Mouse (Mus musculus) Muller cell, postnatal 12 days (primary cell): ENCODE measurements around the gene Bfar.
"Not testable (repeated sequence)": the region's sequence is repeated elsewhere in the genome, so short reads cannot be mapped to it uniquely, and the experiment has no call there.

ENCODE experiments used
- DNase-seq: peaks from one replicate; pipeline ENCODE4 v3.0.0-alpha.2; 2015; ENCODE audit errors: inconsistent ontology term

Gene Bfar

DNA sequence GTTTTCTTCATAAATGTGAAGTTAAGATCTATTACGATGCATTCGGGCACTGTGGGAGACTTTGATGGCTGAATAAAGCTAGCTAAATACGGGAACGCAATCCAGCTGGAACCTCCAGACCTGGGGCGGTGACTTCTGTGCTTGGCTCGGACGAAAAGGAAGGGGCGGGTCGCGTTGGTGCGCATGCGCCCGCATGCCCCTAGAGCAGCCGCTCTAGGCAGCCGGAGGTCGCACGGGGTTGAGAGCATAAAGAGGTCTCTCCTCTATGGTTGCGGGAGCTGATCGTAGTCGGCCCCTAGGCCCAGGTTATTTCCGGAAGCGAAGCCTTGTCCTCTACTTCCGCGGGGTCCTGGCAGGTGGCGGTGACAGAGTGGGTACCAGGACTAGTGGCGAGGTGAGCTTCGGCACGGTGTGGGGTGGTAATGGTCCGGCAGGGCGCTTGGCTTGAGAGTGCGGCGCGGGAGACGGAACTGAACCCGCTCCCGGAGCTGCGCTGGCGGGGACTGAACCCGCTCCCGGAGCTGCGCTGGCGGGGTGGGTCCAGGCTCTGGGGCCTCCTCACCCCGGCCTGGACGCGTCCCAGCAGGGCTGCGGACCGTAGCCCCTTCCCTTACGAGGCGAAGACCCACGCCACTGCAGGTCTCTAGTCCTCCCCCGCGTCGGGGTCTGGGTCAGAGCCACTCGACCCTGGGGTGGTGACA, at the start of gene Bfar, which contains the start of gene 3110001I22Rik:
TSS of gene Bfar (plus strand) at position 174 of the 701 bp plus-strand sequence.
TSS of gene 3110001I22Rik (plus strand) at position 245 of the 701 bp plus-strand sequence.
- DNase-seq: peak; percentile 94

DNA sequence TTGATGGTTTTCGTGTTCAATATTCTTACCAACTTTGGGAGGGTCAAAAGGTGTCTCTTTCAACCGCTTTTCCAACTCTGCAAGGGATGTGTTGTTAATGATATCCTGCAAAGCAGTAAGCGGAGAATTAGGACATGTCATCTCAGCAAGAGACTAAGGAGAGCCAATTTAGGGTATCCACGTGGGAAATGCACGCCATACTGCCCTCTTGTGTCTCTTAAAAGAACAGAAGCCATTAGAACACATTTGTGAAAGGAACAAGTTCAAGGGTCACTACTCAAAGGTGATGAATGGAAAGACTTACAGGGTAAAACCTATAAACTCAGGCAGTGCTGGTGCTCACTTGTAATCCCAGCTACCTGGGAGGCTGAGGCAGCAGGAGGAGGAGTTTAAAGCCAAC, 43.3 kb upstream of the Bfar start:
- peak; percentile 15 for DNase-seq

DNA sequence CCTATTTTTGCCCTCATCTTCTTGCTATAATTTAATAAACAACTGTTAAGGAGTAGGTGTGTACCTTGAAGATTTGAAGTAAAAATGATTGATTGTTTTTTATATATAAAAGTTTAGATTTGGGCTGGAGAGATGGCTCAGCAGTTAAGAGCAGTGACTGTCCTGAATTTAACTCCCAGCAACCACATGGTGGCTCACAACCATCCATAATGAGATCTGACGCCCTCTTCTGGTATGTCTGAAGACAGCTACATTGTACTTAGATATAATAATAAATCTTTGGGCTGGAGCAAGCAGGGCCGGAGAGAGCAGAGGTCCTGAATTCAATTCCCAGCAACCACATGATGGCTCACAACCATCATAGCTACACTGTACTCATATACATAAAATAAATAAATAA, 33.5 kb upstream of the Bfar start:
- DNase-seq: not testable (repeated sequence)

DNA sequence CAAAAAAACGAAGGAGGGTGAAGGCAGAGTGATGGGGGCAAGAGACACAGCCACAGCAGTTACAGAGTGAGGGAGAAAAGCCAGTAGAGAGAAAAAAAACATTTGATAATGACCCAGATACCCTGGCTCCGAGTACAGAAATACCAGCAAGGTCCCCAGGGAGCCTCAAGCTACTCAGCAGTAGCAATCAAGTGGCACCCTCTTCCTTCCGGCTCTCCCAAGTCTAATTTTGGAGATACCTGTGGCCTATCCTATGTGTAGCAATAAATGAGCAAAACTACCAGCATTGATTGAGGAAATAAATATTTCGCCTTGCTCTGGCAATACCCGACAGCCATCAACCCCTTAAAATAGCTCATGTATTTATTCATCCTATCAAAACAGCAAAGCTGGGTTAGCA, 32.1 kb upstream of the Bfar start:
- DNase-seq: no peak

DNA sequence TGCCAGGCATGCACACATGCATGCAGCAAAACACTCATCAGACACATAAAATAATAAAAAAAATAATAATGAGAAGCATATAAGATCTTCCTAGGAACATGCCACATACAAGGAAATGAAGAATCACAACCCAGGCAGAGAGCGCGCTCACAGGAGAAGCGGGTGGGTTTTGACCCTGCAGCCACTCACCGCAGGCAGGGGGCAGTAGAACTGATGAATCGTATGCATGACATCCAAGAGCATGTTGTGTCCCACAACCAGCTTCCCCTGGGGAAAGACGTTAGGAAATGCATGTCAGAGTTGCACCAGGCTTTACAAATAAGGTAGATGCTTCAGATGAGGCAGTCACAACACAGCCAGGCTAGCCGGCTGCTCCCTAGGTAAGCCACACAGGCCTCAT, 31.6 kb upstream of the Bfar start:
- DNase-seq: no peak

DNA sequence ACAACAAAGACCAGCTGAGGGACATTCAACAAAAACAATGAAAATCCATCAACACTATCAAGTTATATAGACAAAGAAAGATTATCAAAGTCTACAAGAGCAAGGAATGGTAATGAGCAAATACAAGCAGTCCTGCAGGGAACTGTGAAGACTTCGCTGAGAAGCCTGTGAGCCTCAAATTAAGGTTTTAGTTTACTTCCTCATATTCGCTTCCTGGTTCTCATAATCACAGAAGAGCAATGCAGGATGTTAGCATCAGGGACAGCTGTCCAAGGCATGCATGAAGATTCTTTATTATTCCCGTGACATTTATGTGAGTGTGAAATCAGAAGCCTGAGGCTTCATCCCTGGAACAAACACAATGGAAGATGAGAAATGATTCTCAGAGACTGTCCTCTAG, 27.2 kb upstream of the Bfar start:
- DNase-seq: no peak

DNA sequence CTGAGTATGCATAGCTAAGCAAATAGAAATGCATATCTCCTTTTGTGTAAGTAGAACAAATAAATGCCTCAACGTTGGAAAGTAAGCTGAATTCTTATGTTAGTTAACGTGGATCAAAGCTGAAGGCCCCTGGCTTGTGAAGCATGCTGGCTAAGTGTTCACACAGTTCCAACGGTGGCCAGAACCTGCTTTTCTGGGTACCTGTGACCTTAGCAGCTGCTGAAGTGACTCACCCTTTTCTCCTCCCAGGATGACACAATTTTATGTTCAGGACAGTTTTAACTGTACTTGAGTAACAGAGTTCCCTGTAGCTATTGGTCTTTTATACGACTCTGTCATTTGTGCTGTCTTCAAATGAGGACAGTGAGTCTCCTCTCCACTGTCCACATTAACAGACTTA, 25.7 kb upstream of the Bfar start:
- DNase-seq: no peak

DNA sequence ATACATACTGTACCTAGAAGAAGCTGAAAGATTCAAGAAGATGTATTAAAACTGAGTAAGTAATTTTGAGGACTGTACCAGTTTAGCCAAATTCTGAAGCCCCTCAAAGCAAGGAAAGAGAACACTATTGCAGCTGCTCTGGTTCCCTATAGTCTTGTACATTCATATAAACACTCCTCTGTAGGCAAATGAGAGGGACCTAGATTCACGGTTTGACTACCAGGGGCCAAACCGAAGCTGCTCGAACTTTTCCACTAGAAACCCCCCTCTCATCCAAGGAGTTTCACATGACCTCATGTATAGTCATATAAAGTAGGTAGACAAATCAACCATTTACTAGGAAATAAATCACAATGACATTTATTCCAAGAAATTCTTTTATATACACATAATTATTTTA, 12.8 kb upstream of the Bfar start:
- DNase-seq: no peak

DNA sequence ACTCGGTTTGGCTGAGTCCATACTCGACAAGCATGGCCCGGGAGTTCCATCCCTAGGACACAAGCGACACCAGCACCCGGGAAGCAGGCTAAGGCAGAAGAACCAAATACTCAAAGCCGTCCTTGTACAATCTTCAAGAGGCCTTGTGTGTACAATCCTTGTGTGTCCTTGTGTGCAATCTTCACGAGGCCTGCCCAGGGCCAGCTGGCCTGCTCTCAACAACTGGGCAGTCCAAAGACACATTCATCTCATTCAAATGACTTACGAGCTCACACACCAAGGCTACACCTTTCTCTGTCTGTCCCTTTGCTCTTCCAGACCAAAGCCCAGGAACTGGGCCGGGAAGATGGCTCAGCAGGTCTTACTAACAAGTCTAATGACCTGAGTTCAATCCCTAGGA, 10.9 kb upstream of the Bfar start:
- no peak for DNase-seq

DNA sequence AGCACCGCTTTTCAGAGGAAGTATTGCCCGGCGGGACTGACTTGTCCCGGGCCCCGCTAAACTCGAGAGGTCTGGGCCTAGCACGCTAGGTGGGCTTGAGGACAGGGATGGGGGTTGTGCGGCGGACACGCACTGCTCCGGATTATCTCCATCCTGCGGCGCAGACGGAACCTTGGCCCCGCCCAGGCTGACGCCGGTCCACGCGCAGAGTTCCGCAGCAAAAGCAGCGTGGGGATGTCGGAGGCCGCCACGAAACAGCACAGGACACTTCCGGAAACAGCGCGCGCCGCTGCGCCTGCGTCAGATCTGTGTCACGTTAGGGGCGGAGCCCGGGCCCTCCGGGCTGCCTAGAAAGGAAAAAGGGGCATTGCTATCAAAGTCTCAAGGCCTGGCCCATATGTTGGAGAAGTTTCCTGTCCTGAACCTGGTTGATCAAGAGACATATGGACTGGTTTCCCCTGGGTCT, 3.7 kb upstream of the Bfar start, which contains the start of gene Parn:
TSS of gene Parn (minus strand) at position 293 of the 466 bp plus-strand sequence.
- DNase-seq: peak; percentile 94

DNA sequence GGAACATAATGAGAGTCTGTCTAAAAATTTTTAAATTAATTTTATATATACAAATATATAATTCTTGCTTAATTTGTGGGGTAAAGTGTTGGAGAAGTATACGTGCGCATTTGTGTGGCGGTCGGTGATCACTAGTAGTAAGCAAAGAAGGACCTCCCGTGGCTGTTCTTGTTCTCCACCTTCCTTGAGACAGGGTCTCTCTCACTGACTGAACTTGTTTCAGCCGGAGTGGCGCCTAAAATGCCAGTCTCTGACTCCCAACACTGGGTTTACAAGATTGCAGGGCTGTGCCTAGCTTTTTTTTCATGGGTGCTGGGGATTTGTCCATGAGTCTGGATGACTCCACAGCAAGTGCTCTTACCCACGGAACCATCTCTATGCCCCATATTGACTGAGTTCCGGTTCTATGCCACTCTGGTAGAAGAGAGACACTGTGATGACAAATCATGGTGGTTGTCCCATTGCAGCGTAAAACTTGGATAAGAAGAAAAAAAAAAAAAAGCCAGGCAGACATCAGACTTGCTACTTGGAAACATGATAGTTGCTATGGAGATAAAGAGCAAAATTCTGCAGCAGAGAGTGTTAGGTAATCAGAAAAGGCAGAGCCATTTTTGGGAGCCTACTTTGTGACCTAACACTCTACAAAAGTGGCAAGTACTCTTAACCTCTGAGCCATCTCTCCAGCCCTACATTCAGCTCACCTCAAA, 3.1 kb upstream of the Bfar start:
- DNase-seq: no peak

DNA sequence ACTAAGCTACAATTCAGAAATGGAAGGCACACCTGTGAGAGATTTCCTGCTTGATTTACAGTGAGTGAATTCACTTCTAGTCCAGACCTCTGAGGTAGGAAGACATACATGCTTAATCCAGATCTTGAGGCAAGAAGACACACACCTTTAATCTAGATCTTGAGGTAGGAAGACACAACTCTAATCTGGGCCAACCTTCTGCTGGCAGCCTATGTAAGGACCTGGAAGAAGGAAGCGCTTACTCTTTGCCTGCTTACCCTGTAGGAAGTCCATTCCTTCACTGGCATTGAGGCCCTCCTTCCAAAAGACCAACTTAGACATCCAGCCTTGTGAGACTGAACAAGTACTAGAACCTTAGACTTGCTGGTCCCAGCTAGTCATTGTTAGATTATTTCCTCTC, 2.4 kb upstream of the Bfar start:
- DNase-seq: no peak

DNA sequence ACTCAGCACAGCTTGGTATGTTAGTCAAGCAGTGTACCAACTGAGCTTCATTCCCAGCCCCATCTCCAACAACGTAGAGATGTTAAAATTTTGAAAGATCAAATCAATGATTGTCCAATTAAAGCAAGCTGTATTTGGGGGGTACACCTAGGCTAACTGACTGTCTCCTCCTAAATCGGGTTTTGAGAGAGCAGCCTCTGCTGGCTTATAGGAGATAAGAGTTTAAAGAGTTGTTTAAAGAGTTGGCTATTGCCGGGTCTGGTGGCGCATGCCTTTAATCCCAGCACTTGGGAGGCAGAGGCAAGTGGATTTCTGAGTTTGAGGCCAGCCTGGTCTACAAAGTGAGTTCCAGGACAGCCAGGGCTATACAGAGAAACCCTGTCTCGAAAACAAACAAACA, 762 bp upstream of the Bfar start:
- not testable (repeated sequence) for DNase-seq

DNA sequence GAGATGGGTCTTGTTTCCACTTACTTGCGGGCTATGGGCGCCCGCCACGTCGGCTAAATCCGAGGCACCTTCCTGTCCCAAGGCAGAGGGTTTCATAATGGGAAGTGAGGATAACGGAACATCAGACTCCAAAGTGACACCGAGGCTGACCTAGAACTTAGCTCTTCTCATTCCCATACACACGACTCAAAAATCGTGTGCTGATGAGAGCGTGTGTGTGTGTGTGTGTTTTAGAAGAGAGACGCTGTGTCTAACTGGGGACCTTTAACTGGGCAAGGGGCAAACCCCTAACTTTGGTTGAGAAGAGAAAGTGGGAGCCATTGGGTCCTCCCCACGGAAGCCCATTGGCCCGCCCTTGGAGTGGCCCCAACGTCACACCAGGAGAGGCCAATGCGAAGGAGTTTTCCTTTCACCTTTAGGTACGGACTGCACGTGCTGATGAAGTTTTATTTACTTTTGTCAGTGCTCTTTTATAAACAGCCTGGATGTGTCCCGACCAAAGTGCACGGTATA, 784 bp downstream of the Bfar start:
- peak; percentile 88 for DNase-seq

DNA sequence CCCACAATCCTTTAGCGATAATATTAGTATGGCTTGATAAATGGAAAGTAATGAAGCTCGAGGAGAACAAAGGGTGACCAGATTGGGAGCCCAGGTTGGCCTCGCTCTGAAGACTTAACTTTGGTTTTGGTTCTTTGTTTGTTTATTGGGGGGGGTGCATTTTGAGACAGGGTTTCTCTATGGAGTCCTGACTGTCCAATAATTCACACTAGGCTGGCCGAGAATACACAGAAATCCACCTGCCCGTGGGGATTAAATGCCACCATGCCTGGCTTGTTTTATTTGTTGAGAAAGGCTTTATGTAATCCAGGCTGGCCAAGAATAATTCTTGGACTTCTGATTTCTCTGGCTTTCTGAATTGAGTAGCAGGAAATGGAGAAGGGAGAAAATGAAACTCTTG, 1.5 kb downstream of the Bfar start:
- no peak for DNase-seq

DNA sequence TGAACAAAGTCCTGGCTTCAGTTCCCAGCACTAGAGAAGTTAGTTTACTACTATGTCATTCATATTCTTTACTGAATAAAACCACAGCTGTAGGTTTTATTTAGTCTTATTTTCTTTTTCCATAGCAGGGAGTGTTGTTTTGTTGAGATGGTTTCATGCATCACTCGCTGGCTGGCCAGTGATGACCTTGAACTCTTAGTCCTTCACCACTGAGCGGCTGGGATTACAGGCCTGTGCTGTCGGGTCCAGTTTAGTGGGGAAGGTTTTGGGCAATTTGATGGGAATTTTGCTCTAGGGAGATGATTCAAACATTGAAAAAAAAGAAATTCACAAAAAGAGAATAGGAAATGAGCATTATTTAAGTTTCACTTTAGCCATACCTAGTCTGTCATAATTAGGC, 2.9 kb downstream of the Bfar start:
- DNase-seq: no peak

DNA sequence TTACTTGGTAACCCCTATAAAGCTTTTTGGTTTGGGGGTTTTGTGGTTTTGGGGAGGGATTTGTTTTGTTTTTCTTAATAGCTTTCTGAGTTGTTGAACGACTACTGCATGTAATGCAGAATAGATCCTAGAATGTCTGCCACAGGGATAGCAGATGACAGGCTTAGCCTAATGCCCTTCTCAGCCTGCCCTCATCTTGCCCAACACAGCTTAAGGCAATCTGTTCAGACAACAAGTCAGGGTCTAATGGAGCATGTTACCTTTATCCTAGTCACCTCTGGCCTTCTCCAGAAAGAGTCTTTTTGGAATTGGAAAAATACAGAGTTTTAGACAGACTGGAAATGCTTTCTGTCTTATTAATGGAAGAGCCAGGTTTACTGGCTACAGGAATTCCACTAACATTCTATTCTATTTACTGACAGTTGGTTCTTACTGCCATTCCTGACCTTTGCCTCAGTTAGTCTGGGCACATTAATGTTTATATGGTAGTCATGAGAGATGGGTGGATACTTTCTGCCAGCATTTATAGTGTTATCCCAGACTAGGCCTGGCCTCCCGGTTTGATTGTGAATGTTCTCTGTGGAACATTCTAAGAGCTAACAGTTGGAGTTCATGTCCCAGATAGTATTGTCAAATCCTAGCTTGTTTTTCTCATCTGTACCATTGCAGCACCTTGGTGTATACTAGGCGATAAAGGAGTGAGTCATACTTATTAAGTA, 7.1 kb downstream of the Bfar start:
- no peak for DNase-seq

DNA sequence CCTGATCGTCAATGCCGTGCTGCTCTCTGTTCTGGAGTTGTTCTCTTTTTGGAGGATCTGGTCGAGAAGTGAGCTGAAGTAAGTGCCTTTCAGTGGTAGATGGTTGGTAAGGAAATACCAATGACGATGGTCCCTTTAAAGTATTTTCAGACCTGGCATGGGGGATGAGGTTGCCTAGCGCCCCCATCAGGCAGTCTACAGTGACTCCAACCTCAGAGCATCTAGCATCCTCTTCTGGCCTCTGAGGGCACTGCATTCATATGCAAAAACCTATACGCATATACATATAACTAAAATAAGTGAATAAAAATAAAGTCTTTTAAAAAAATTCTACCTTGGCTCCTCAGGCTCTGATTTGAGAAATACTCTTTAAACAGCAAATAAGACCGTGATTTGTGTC, 27.3 kb downstream of the Bfar start:
- no peak for DNase-seq

DNA sequence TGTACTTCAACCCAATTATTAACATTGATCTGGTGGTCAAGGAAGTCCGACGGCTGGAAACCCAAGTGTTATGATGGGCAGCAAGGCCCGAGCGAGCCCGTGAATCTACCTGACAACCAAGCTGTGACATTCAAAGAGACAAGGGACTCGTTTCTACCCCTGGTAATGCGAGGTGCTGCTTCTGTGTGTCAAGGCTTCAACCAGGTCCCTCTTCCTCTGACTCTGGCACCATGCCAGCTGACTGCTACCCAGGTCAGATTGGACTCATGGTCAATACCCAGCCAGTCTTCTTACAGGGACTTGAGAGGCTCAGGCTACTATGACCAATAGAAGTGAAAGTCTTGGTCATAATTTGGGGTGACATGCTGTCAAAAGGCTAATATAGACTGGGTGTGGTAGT, 30.5 kb downstream of the Bfar start:
- DNase-seq: no peak

DNA sequence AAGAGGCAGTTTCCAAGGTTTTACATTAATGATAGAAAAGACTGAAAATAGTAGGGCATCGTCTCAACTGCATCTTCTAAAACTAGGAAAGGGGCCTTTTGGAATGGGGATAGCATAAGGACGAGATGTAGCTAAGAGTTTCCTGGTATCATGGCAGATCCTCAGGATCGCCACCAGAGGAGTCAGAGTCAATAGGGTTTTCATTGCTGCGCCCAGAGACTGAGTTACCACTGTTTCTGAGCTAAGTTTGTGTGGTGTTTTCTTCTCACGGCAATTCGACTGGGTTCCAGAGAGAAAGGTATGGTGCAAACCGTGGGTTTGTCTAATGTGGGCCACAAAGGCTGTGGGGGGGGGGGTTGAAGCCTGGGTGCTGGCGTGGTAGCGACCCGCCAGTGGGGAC, 33.0 kb downstream of the Bfar start:
- no peak for DNase-seq

DNA sequence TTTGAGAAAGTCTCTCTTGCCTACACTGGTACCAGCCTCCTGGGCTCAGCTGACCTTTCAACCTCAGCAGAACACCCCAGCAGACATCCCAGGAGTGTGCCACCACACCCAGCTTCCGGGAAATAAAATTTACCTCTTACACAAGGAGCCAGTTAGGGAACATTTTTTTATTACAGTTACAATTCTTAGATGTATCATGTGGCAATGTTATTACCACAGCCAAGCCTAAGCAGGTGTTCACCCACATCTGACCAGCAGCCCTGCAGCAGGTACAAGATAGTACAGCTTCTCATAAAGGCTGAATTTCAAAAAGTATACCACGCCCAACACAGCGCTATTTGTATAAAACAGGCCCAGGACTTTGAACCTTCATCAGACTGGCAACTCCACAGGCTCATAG, 43.3 kb downstream of the Bfar start:
- DNase-seq: no peak

DNA sequence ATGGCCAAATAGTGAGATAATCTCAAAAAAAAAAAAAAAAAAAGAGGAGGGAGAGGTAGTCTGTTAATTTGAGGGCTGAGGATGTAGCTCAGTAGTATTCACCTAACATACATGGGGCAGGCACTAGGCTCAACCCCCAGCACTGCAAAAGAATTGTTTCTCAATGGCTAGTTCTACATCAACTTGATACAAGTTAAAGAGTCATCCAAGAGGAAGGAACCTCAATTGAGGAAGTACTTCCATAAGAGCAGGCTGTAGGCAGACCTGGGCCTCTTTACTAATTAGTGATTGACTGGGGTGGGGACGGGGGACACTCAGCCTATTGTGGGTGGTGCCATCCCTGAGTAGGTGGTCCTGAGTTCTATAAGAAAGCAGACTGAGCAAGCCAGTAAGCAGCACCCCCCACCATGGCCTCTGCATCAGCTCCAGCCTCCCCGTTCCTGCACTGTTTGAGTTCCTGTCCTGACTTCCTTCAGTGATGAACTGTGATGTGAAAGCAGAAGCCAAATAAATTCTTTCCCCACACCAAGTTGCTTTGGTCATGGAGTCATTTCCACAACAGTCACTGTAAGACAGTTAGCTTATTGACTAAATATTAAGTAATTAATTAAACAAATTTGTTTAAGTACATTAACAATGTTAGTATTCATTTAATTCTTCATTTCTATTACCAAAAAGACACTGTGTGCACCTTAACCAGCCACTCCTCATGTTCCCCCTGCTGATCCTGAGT, 45.3 kb downstream of the Bfar start:
- DNase-seq: no peak
